In the genomic region with DNA sequence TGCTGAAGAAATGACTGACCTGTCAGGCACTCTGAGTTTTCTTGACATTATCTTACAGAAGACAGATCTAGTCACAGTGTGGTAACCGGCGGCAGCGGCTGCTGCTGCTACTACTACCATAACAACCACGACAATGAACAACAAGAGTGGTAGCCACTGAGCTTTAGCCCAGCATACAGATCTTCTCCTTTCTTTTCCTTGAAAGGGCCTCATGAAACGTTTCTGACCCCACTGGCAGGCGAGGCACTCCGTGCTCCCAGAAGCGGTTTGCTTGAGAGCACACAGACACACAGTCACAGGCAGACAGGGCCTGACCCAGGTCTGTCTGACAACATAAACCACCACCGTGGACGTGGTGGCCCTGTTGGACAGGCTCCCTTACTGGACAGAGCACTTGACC, we compare ENCODE assay signal across 10 mouse cellular contexts. TPM values are rescaled to one million over a fixed set of nuclear protein-coding genes. Genes with fewer than 3 reads are reported as not detected.
A peak's percentile ranks its signal among the peaks of the same experiment; 100 is the strongest.
DNase-seq lines count a peak whose midpoint lies in the region; ATAC-seq lines count a peak whose summit lies in the region.
"Had no signal": no experiment of that assay in that cellular context is flagged by ENCODE, and none has a peak within 500 bp of the region (broad histone marks: within the 10 kb centered on the region; RNA-seq: fewer than 3 reads in every experiment).

No protein-coding gene starts in this region.

- H3K9me3 ChIP-seq in heart, embryonic 15.5 days (replicated peaks), result no peaks in the 10 kb centered on the region
- no peaks in the 10 kb centered on the region for H3K9me3 ChIP-seq in heart, embryonic 10.5 days
- H3K9me3 ChIP-seq in forebrain, embryonic 14.5 days (replicated peaks; ENCODE audit: control insufficient read depth, low read length), result no peaks in the 10 kb centered on the region
- H3K9me3 ChIP-seq in midbrain, embryonic 16.5 days (replicated peaks; ENCODE audit: control insufficient read depth, low read length, poor library complexity, severe bottlenecking), result no peaks in the 10 kb centered on the region
- H3K9me3 ChIP-seq: liver, embryonic 13.5 days had no signal

- H3K27me3 ChIP-seq in heart, embryonic 15.5 days, result no peaks in the 10 kb centered on the region
- H3K27me3 ChIP-seq in heart, embryonic 10.5 days (ENCODE audit: insufficient read depth, poor library complexity, severe bottlenecking), result 0 out of 2 replicates have a peak, but pooled peaks cover 4% of the 10 kb centered on the region
- H3K27me3 ChIP-seq in forebrain, embryonic 14.5 days (replicated peaks; ENCODE audit: control insufficient read depth, insufficient read depth, low read length), result no peaks in the 10 kb centered on the region
- no peaks in the 10 kb centered on the region for H3K27me3 ChIP-seq in midbrain, embryonic 16.5 days (ENCODE audit: control insufficient read depth, insufficient read depth, low read depth, low read length)
- H3K27me3 ChIP-seq: liver, embryonic 13.5 days had no signal

- H3K4me2 ChIP-seq in heart, embryonic 15.5 days, result peak overlapping the region; percentile 18; the same call in 1 of the 2 replicates
- peak overlapping the region; percentile 20; the same call in 1 of the 2 replicates for H3K4me2 ChIP-seq in forebrain, embryonic 14.5 days (ENCODE audit: low read length)
- peak overlapping the region; percentile 31 for H3K4me2 ChIP-seq in midbrain, embryonic 16.5 days (ENCODE audit: low read length)

- 46% methylated on average over 10 of the region's 10 CpGs for WGBS in heart, embryonic 15.5 days
- WGBS in heart, embryonic 10.5 days, result 51% methylated on average over 10 of the region's 10 CpGs
- 41% methylated on average over 10 of the region's 10 CpGs for WGBS in forebrain, embryonic 14.5 days
- WGBS in midbrain, embryonic 16.5 days, result 24% methylated on average over 10 of the region's 10 CpGs

- no peaks in the 10 kb centered on the region for H3K36me3 ChIP-seq in heart, embryonic 15.5 days
- no peaks in the 10 kb centered on the region for H3K36me3 ChIP-seq in heart, embryonic 10.5 days
- no peaks in the 10 kb centered on the region for H3K36me3 ChIP-seq in forebrain, embryonic 14.5 days (ENCODE audit: control insufficient read depth, insufficient read depth, low read length)
- no peaks in the 10 kb centered on the region for H3K36me3 ChIP-seq in midbrain, embryonic 16.5 days (ENCODE audit: control insufficient read depth, insufficient read depth, low read length)
- H3K36me3 ChIP-seq: liver, embryonic 13.5 days had no signal

- H3K4me1 ChIP-seq in heart, embryonic 15.5 days (replicated peaks), result peaks cover 41% of the 10 kb centered on the region
- peaks cover 58% of the 10 kb centered on the region for H3K4me1 ChIP-seq in heart, embryonic 10.5 days
- H3K4me1 ChIP-seq in forebrain, embryonic 14.5 days (ENCODE audit: control insufficient read depth, insufficient read depth, low read length), result peaks cover 32% of the 10 kb centered on the region
- H3K4me1 ChIP-seq in midbrain, embryonic 16.5 days (ENCODE audit: control insufficient read depth, insufficient read depth, low read length), result peaks cover 44% of the 10 kb centered on the region

- DNase-seq in heart, embryonic 10.5 days (ENCODE audit: low spot score), result no peak
- peak; percentile 31 for DNase-seq in CD4-positive helper T cell, adult 2 months (ENCODE audit: low read depth, low spot score)
- no peak for DNase-seq in forebrain, embryonic 14.5 days (ENCODE audit: low spot score)
- no peak for DNase-seq in B cell, adult 2 months
- no peak for DNase-seq in right cerebral cortex, adult 18-20 months
- DNase-seq: kidney, adult 9 months; liver, embryonic 13.5 days had no signal

- no peak overlapping the region for H3K4me3 ChIP-seq in heart, embryonic 15.5 days
- no peak overlapping the region for H3K4me3 ChIP-seq in heart, embryonic 10.5 days
- H3K4me3 ChIP-seq in forebrain, embryonic 14.5 days (ENCODE audit: low read depth, low read length), result no peak overlapping the region
- H3K4me3 ChIP-seq in midbrain, embryonic 16.5 days (ENCODE audit: low read depth, low read length), result no peak overlapping the region
- H3K4me3 ChIP-seq: liver, embryonic 13.5 days had no signal

- ATAC-seq in heart, embryonic 15.5 days (replicated peaks; ENCODE audit: insufficient number of reproducible peaks, insufficient read depth, low FRiP score, low read depth), result no peak
- ATAC-seq in forebrain, embryonic 14.5 days, result no peak
- ATAC-seq in midbrain, embryonic 16.5 days, result no peak
- ATAC-seq in cerebellum, adult (ENCODE audit: insufficient number of reproducible peaks, low FRiP score, low TSS enrichment), result no peak

- H3K27ac ChIP-seq in heart, embryonic 15.5 days, result no peak overlapping the region
- H3K27ac ChIP-seq in heart, embryonic 10.5 days, result no peak overlapping the region
- H3K27ac ChIP-seq in forebrain, embryonic 14.5 days (ENCODE audit: low read depth, low read length), result no peak overlapping the region
- no peak overlapping the region; the same call in 1 of the 2 replicates for H3K27ac ChIP-seq in midbrain, embryonic 16.5 days (ENCODE audit: low read length)
- H3K27ac ChIP-seq: liver, embryonic 13.5 days had no signal

- H3K9ac ChIP-seq in heart, embryonic 15.5 days, result no peak overlapping the region
- no peak overlapping the region; the same call in none of the 2 replicates for H3K9ac ChIP-seq in forebrain, embryonic 14.5 days (ENCODE audit: low read length)
- H3K9ac ChIP-seq in midbrain, embryonic 16.5 days (ENCODE audit: low read depth, low read length), result peak overlapping the region; percentile 52
- H3K9ac ChIP-seq: liver, embryonic 13.5 days had no signal

RNA-seq across cellular contexts. Expression of a gene that starts 3.7 kb away (rescaled TPM):
- 1.8 and 4.3 TPM in 2 replicates for polyA plus RNA-seq in heart, embryonic 15.5 days (2015; fragmentation: Nextera tagmentation; extraction: Ambion mirVana)
- 1.7 and 2.1 TPM in 2 replicates for polyA plus RNA-seq in heart, embryonic 10.5 days (2016; fragmentation: Nextera tagmentation; extraction: Ambion mirVana)
- polyA plus RNA-seq in forebrain, embryonic 14.5 days (2014; fragmentation: Nextera tagmentation; extraction: Ambion mirVana), result 1.7 and 2.7 TPM in 2 replicates
- polyA plus RNA-seq in midbrain, embryonic 16.5 days (2015; fragmentation: Nextera tagmentation; extraction: Ambion mirVana), result 4.4 TPM in 2 replicates

RNA-seq across cellular contexts. Expression of a gene that starts 45.3 kb away (rescaled TPM):
- not detected in 2 replicates for polyA plus RNA-seq in heart, embryonic 15.5 days (2015; fragmentation: Nextera tagmentation; extraction: Ambion mirVana)
- polyA plus RNA-seq in heart, embryonic 10.5 days (2016; fragmentation: Nextera tagmentation; extraction: Ambion mirVana), result not detected in 2 replicates
- not detected in 2 replicates for polyA plus RNA-seq in forebrain, embryonic 14.5 days (2014; fragmentation: Nextera tagmentation; extraction: Ambion mirVana)
- polyA plus RNA-seq in midbrain, embryonic 16.5 days (2015; fragmentation: Nextera tagmentation; extraction: Ambion mirVana), result 1.2 and 1.3 TPM in 2 replicates
- polyA plus RNA-seq: liver, embryonic 13.5 days had no signal

RNA-seq across cellular contexts. Expression of a gene that starts 55.2 kb away (rescaled TPM):
- polyA plus RNA-seq in heart, embryonic 15.5 days (2015; fragmentation: Nextera tagmentation; extraction: Ambion mirVana), result 0.18 and 0.37 TPM in 2 replicates
- polyA plus RNA-seq in heart, embryonic 10.5 days (2016; fragmentation: Nextera tagmentation; extraction: Ambion mirVana), result 0.35 TPM in 1 of 2 replicates, not detected in the other
- 0.78 and 1.2 TPM in 2 replicates for polyA plus RNA-seq in forebrain, embryonic 14.5 days (2014; fragmentation: Nextera tagmentation; extraction: Ambion mirVana)
- 2.3 and 3.1 TPM in 2 replicates for polyA plus RNA-seq in midbrain, embryonic 16.5 days (2015; fragmentation: Nextera tagmentation; extraction: Ambion mirVana)
- polyA plus RNA-seq: liver, embryonic 13.5 days had no signal
